Mouse (Mus musculus): ENCODE measurements around the gene Prnd. TPM values are rescaled to one million over a fixed set of nuclear protein-coding genes. Genes with fewer than 3 reads are reported as not detected.

Gene Prnd
- polyA plus RNA-seq (2014; fragmentation: Illumina TruSeq; extraction: RNeasy Lipid Tissue Mini Kit (QIAGEN cat#74804); ENCODE audit: low read depth, low replicate concordance), result 1.6 TPM

DNA sequence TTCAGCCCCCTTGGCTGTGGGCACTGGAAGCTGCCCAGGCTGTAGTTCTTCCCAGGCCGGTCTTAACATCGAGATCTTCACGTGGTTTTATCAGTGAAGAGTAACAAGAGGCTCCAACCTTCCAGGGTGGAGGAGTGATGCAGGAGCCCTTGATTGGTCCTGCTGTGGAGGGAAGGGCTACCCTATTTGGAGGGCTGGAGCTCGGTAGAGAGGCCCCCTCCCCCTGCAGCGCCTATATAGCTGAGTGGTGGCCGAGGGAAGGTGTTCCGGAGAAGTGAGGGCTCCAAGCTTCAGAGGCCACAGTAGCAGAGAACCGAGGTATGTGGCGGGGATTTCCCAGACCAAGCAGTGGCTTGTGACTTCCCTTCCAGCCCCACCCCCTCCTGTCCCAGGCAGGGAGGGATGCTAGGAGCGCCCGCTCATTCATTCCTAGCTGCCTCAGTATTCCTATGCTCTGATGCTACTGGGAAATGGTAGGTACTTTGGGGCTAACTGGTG lies at the start of gene Prnd:
Gene Prnd, plus strand, starts transcription at position 264 of the 498 bp plus-strand sequence.

DNA sequence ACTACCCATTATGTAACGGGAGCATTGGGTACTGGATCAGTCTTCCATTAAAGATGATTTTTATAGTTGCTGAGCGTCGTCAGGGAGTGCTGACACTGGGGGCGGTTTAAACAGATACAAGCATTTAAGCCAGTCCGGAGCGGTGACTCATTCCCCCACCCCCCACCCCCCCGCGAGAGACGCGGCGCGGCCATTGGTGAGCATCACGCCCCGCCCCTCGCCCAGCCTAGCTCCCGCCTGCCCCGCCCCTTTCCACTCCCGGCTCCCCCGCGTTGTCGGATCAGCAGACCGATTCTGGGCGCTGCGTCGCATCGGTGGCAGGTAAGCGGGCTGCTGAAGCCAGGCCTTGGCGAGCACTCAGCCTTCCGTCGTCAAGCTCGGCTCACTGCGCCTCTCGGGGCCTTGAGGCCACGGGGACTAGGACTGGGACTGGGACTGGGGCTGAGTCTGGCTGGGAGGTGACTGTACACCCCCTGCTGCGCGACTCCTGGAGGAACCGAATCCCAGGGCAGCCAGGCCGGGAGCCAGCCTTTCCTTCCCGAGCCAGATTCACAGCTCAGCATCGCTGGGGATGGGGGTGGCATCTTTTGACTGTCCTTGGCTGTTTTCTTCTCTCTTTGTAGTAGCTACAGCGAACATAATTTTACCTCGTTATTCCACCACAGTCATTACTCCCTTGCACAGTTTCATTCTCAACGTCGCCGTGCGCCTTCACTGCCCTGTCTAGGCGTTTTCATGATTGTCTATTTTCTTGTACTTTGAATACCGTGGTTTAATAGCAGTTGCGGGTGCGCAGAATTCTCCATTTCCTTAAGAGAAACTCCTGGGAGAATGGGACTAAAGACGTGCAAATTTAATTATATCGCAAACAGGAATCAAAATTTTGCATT lies 40.7 kb upstream of the Prnd start, which contains the start of the genes Prnp and Prn:
Gene Prnp, plus strand, starts transcription at position 246 of the 890 bp plus-strand sequence.
Gene Prn, plus strand, starts transcription at position 275 of the 890 bp plus-strand sequence.

Other genes with a start within 250 kb of the Prnd start
- gene Erv3, start 91.1 kb upstream of the Prnd start, polyA plus RNA-seq (2014; fragmentation: Illumina TruSeq; extraction: RNeasy Lipid Tissue Mini Kit (QIAGEN cat#74804); ENCODE audit: low read depth, low replicate concordance), result not detected
- 191 TPM for gene Prnp, start 40.9 kb upstream of the Prnd start, polyA plus RNA-seq (2014; fragmentation: Illumina TruSeq; extraction: RNeasy Lipid Tissue Mini Kit (QIAGEN cat#74804); ENCODE audit: low read depth, low replicate concordance)
- gene Prn, start 40.9 kb upstream of the Prnd start, polyA plus RNA-seq (2014; fragmentation: Illumina TruSeq; extraction: RNeasy Lipid Tissue Mini Kit (QIAGEN cat#74804); ENCODE audit: low read depth, low replicate concordance), result not detected
- 4.2 TPM for gene Rassf2, start 79.4 kb downstream of the Prnd start, polyA plus RNA-seq (2014; fragmentation: Illumina TruSeq; extraction: RNeasy Lipid Tissue Mini Kit (QIAGEN cat#74804); ENCODE audit: low read depth, low replicate concordance)
- gene Slc23a2, start 194.2 kb downstream of the Prnd start, polyA plus RNA-seq (2014; fragmentation: Illumina TruSeq; extraction: RNeasy Lipid Tissue Mini Kit (QIAGEN cat#74804); ENCODE audit: low read depth, low replicate concordance), result 133 TPM

All from adrenal gland, adult 10 weeks (tissue).